Mouse (Mus musculus) liver, postnatal 0 days (tissue): ENCODE measurements around the gene Dmtf1.

Source experiments
- CTCF ChIP-seq: sonication (generic); IDR thresholded peaks from 2 replicates; pipeline ENCODE4 v1.5.1; 2016; ENCODE audit warnings: antibody characterized with exemption, low read depth
- EP300 ChIP-seq: IDR thresholded peaks from 2 replicates; pipeline ENCODE4 v1.6.1; 2016; ENCODE audit warnings: antibody characterized with exemption, low read depth, mild to moderate bottlenecking

DNA sequence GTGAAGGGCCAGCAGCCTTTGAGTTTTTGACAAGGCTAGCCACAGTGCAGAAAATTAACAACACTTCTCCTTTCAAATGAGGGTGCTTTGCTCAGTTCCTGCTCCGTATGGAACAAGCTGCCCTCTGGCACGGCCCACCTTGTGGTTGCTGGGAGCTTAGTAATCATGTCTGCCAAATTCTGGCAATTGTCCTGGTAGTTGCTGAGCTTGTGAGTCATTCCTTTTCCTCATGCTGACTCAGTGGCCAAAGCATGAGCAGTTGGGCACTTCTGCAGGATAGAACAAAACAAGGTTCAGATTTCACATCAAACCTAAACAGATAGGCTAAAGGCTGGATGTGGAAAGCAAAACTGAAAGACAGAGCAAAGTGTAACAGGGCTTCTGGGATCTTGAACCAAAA lies 92.7 kb downstream of the Dmtf1 start:
- no peak for TF ChIP-seq EP300
- TF ChIP-seq CTCF, result no peak
